Mouse (Mus musculus) lung, postnatal 0 days (tissue): ENCODE data around the gene Clec16a. TPM values are rescaled to one million over a fixed set of nuclear protein-coding genes. Genes with fewer than 3 reads are reported as not detected.

Experiments used
- ATAC-seq: fragments of 200-750 bp; cut with Nextera tagmentation; 2 replicates; pipeline ENCODE4 v1.8.0; 2017; ENCODE audit warnings: moderate library complexity
- DNase-seq: peaks from one replicate; pipeline ENCODE4 v3.0.0-alpha.2; 2016; ENCODE audit warnings: low spot score
- H3K27ac ChIP-seq: fragments of 300-500 bp; sonication (generic); 2 replicates; pipeline ENCODE4 v1.5.1; 2014; ENCODE audit warnings: antibody characterized with exemption, mild to moderate bottlenecking, low read length, mixed read lengths
- H3K27me3 ChIP-seq: fragments of 300-500 bp; sonication (generic); replicated peaks from 2 replicates; pipeline ENCODE4 v1.6.1; 2014; ENCODE audit warnings: low read length, mixed read lengths; ENCODE audit not compliant: insufficient read depth
- H3K36me3 ChIP-seq: fragments of 300-500 bp; sonication (generic); 2 replicates; pipeline ENCODE4 v1.6.1; 2014; ENCODE audit warnings: low read length, mixed read lengths; ENCODE audit not compliant: insufficient read depth
- H3K4me1 ChIP-seq: fragments of 300-500 bp; sonication (generic); 2 replicates; pipeline ENCODE4 v1.6.1; 2014; ENCODE audit warnings: antibody characterized with exemption, low read depth, low read length, mixed read lengths; ENCODE audit not compliant: insufficient read depth
- H3K4me2 ChIP-seq: fragments of 300-500 bp; sonication (generic); replicated peaks from 2 replicates; pipeline ENCODE4 v1.6.1; 2014; ENCODE audit warnings: low read depth, mild to moderate bottlenecking, low read length, moderate library complexity, mixed read lengths
- H3K4me3 ChIP-seq: fragments of 300-500 bp; sonication (generic); 2 replicates; pipeline ENCODE4 v1.5.1; 2014; ENCODE audit warnings: low read depth, low read length
- H3K9ac ChIP-seq: fragments of 300-500 bp; sonication (generic); replicated peaks from 2 replicates; pipeline ENCODE4 v1.6.1; 2014; ENCODE audit warnings: low read depth, mild to moderate bottlenecking
- H3K9me3 ChIP-seq: fragments of 300-500 bp; sonication (generic); 2 replicates; pipeline ENCODE4 v1.6.1; 2016; ENCODE audit warnings: low read length, mixed read lengths
- CTCF ChIP-seq: IDR thresholded peaks from 2 replicates; pipeline ENCODE4 v1.5.1; 2016; ENCODE audit warnings: antibody characterized with exemption, mild to moderate bottlenecking
- EP300 ChIP-seq: IDR thresholded peaks from 2 replicates; pipeline ENCODE4 v1.6.1; 2016; ENCODE audit warnings: antibody characterized with exemption, mild to moderate bottlenecking, control low read depth
- WGBS: fragments of 180-500 bp; shearing (Covaris S2); extraction: QIAGEN DNeasy Blood & Tissue Kit; methylation state at CpG from one replicate; pipeline ENCODE4 v1.1.7; 2014; 5-methylcytosine and 5-hydroxymethylcytosine counted together
- polyA plus RNA-seq: library from polyadenylated mRNA; unstranded; fragments of >200 nt; fragmentation: Nextera tagmentation; extraction: Ambion mirVana; gene quantifications from 2 replicates; pipeline ENCODE4 v1.2.1, GENCODE M21; 2015

Clec16a gene
- polyA plus RNA-seq, 1 experiment from 2014 or later: 32.0 TPM

GRCm38 (mm10) chr16:10549600-10549999, 4.5 kb downstream of the Clec16a start:
- TF ChIP-seq EP300 (no peak), CTCF (no peak)
- H3K9ac ChIP-seq: no peak overlapping the region
- WGBS: 83% methylated on average over 2 of the region's 2 CpGs
- peaks cover 12% of the 10 kb centered on the region; the same call in 1 of the 2 replicates for H3K4me1 ChIP-seq
- H3K4me3 ChIP-seq: no peak overlapping the region
- DNase-seq (no peak), ATAC-seq (no peak)
- no peak overlapping the region for H3K4me2 ChIP-seq
- H3K9me3 ChIP-seq: no peaks in the 10 kb centered on the region
- H3K27me3 ChIP-seq: no peaks in the 10 kb centered on the region
- no peak overlapping the region for H3K27ac ChIP-seq
- H3K36me3 ChIP-seq: no peaks in the 10 kb centered on the region

- WGBS: 75% methylated on average over 4 of the region's 4 CpGs
- Histone ChIP-seq H3K9ac (no peak overlapping the region), H3K4me2 (no peak overlapping the region), H3K27ac (no peak overlapping the region), H3K9me3 (no peaks in the 10 kb centered on the region), H3K27me3 (no peaks in the 10 kb centered on the region), H3K4me3 (no peak overlapping the region), H3K4me1 (peaks cover 6% of the 10 kb centered on the region; the same call in 1 of the 2 replicates), H3K36me3 (no peaks in the 10 kb centered on the region)
- ATAC-seq (no peak), DNase-seq (no peak)
- TF ChIP-seq EP300 (no peak), CTCF (no peak)
Observed at GRCm38 (mm10) chr16:10551592-10551991, 6.5 kb downstream of the Clec16a start.

- Histone ChIP-seq H3K27me3 (no peaks in the 10 kb centered on the region), H3K9me3 (no peaks in the 10 kb centered on the region), H3K36me3 (no peaks in the 10 kb centered on the region), H3K4me1 (no peaks in the 10 kb centered on the region), H3K9ac (no peak overlapping the region), H3K4me3 (no peak overlapping the region), H3K4me2 (no peak overlapping the region), H3K27ac (no peak overlapping the region)
- ATAC-seq (no peak), DNase-seq (no peak)
- TF ChIP-seq EP300: no peak
- no peak for TF ChIP-seq CTCF
- 76% methylated on average over 2 of the region's 2 CpGs for WGBS
Observed at GRCm38 (mm10) chr16:10553858-10554257, 8.7 kb downstream of the Clec16a start.

GRCm38 (mm10) chr16:10559991-10560390, 14.9 kb downstream of the Clec16a start:
- Histone ChIP-seq H3K4me3 (no peak overlapping the region), H3K4me2 (no peak overlapping the region), H3K9ac (no peak overlapping the region), H3K9me3 (no peaks in the 10 kb centered on the region), H3K27ac (no peak overlapping the region), H3K27me3 (no peaks in the 10 kb centered on the region), H3K4me1 (no peaks in the 10 kb centered on the region), H3K36me3 (peaks cover 12% of the 10 kb centered on the region; the same call in 1 of the 2 replicates)
- WGBS: 75% methylated on average over 8 of the region's 8 CpGs
- DNase-seq: no peak
- ATAC-seq: no peak
- TF ChIP-seq EP300 (no peak), CTCF (no peak)

GRCm38 (mm10) chr16:10565278-10565885, 20.2 kb downstream of the Clec16a start:
- H3K36me3 ChIP-seq: peaks cover 10% of the 10 kb centered on the region; the same call in 1 of the 2 replicates
- H3K4me3 ChIP-seq: no peak overlapping the region
- no peak overlapping the region for H3K9ac ChIP-seq
- H3K27ac ChIP-seq: no peak overlapping the region
- DNase-seq (peak; percentile 82), ATAC-seq (peak; percentile 75)
- no peaks in the 10 kb centered on the region for H3K9me3 ChIP-seq
- peak; percentile 96 for TF ChIP-seq CTCF
- no peak for TF ChIP-seq EP300
- no peaks in the 10 kb centered on the region for H3K27me3 ChIP-seq
- 28% methylated on average over 4 of the region's 4 CpGs for WGBS
- no peaks in the 10 kb centered on the region for H3K4me1 ChIP-seq
- no peak overlapping the region for H3K4me2 ChIP-seq

GRCm38 (mm10) chr16:10567153-10567552, 22.0 kb downstream of the Clec16a start:
- H3K36me3 ChIP-seq: peaks cover 12% of the 10 kb centered on the region; the same call in 1 of the 2 replicates
- no peak overlapping the region for H3K4me2 ChIP-seq
- TF ChIP-seq CTCF (no peak), EP300 (no peak)
- no peak overlapping the region for H3K4me3 ChIP-seq
- ATAC-seq: no peak
- no peaks in the 10 kb centered on the region for H3K4me1 ChIP-seq
- no peaks in the 10 kb centered on the region for H3K27me3 ChIP-seq
- no peak overlapping the region for H3K27ac ChIP-seq
- H3K9me3 ChIP-seq: no peaks in the 10 kb centered on the region
- WGBS: 89% methylated on average over 4 of the region's 4 CpGs
- H3K9ac ChIP-seq: no peak overlapping the region
- DNase-seq: no peak
